Mouse (Mus musculus): ENCODE measurements around the gene 4930467E23Rik. TPM values are rescaled to one million over a fixed set of nuclear protein-coding genes. Genes with fewer than 3 reads are reported as not detected.
"Not testable (repeated sequence)": the region's sequence is repeated elsewhere in the genome, so short reads cannot be mapped to it uniquely, and the experiment has no call there.

Gene 4930467E23Rik
- total and polyA plus RNA-seq, 2 experiments from 2014 or later = not detected

DNA sequence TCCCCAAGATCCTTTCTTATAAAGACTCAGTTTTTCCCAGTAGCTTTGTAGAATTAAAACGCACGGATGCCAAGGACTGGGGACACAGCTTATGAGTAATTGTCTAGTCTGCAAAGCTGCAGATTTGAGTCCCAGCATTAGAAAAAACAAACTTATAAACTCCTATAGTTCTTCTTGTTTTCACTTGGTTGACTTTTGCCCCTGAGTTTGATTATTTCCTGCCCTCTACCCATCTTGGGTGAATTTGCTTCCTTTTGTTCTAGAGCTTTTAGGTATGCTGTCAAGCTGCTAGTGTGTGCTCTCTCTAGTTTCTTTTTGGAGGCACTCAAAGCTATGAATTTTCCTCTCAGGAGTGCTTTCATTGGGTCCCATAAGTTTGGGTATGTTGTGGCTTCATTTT lies 14.9 kb upstream of the 4930467E23Rik start:
- H3K9ac ChIP-seq (replicated peaks; ENCODE audit: low read depth, low read length); ATAC-seq (ENCODE audit: insufficient read depth, low read depth); H3K27ac ChIP-seq (ENCODE audit: low read depth); H3K9me3 ChIP-seq (replicated peaks; ENCODE audit: control insufficient read depth, low read length); H3K36me3 ChIP-seq (replicated peaks; ENCODE audit: control insufficient read depth, insufficient read depth, low read length); H3K27me3 ChIP-seq (ENCODE audit: control insufficient read depth, insufficient read depth, low read length); H3K4me2 ChIP-seq (ENCODE audit: low read depth, low read length); DNase-seq (ENCODE audit: low spot score); H3K4me3 ChIP-seq (ENCODE audit: low read depth, low read length); H3K4me1 ChIP-seq (ENCODE audit: control insufficient read depth, insufficient read depth): not testable (repeated sequence)
- WGBS = 83% methylated on average over 2 of the region's 2 CpGs

DNA sequence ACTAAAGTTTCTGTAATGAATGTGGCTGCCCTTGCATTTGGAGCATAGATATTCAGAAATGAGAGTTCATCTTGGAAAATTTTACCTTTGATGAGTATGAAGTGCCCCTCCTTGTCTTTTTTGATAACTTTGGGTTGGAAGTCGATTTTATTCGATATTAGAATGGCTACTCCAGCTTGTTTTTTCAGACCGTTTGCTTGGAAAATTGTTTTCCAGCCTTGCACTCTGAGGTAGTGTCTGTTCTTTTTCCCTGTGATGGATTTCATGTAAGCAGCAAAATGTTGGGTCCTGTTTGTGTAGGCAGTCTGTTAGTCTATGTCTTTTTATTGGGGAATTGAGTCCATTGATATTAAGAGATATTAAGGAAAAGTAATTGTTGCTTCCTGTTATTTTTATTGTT lies 14.1 kb upstream of the 4930467E23Rik start:
- H3K9me3 ChIP-seq (replicated peaks; ENCODE audit: control insufficient read depth, low read length); H3K4me1 ChIP-seq (ENCODE audit: control insufficient read depth, insufficient read depth); H3K27ac ChIP-seq (ENCODE audit: low read depth); DNase-seq (ENCODE audit: low spot score); ATAC-seq (ENCODE audit: insufficient read depth, low read depth); H3K27me3 ChIP-seq (ENCODE audit: control insufficient read depth, insufficient read depth, low read length); H3K4me2 ChIP-seq (ENCODE audit: low read depth, low read length); H3K36me3 ChIP-seq (replicated peaks; ENCODE audit: control insufficient read depth, insufficient read depth, low read length); H3K9ac ChIP-seq (replicated peaks; ENCODE audit: low read depth, low read length); H3K4me3 ChIP-seq (ENCODE audit: low read depth, low read length): not testable (repeated sequence)
- 62% methylated on average over 3 of the region's 3 CpGs for WGBS

DNA sequence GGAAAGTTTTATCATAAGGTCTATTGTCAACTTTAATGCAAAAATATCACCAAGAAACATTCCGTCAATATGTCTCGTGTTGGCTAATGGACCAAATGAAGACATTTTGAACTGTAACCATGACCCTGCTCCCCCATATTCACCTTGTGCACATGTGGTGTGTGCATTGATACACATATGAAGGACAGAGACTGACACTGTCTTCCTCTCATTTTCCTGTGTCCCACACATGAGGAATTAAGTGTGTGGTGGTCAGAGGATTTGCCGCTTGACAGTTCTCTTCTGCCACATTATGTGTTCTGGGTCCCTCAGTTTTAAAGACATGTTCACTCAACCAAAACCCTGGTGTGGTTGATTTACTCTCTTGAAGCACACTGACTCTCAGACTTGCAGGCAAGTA lies 11.5 kb upstream of the 4930467E23Rik start:
- not testable (repeated sequence) for H3K27ac ChIP-seq (ENCODE audit: low read depth); H3K27me3 ChIP-seq (ENCODE audit: control insufficient read depth, insufficient read depth, low read length); H3K4me1 ChIP-seq (ENCODE audit: control insufficient read depth, insufficient read depth); H3K4me2 ChIP-seq (ENCODE audit: low read depth, low read length); DNase-seq (ENCODE audit: low spot score); H3K9ac ChIP-seq (replicated peaks; ENCODE audit: low read depth, low read length); ATAC-seq (ENCODE audit: insufficient read depth, low read depth); H3K9me3 ChIP-seq (replicated peaks; ENCODE audit: control insufficient read depth, low read length); H3K36me3 ChIP-seq (replicated peaks; ENCODE audit: control insufficient read depth, insufficient read depth, low read length); H3K4me3 ChIP-seq (ENCODE audit: low read depth, low read length)
- WGBS = 83% methylated on average over 3 of the region's 3 CpGs

DNA sequence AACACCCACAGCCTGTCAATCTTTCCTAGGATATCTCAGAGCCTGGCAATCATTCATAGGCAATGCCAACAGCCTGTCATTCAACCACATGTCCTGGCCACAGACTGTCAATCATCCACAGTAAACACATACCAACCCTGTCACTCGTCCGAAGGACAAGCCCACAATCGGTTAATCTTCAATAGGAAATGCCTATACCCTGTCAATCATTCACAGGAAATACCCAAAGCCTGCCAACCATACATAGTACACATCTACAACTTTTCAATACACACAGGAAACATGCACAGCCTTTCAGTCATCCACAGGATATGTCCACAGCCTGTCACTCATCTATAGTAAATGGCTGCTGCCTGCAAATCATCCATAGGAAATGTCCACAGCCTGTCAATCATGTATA lies 9.9 kb upstream of the 4930467E23Rik start:
- ATAC-seq (ENCODE audit: insufficient read depth, low read depth); H3K36me3 ChIP-seq (replicated peaks; ENCODE audit: control insufficient read depth, insufficient read depth, low read length); H3K9me3 ChIP-seq (replicated peaks; ENCODE audit: control insufficient read depth, low read length); H3K27ac ChIP-seq (ENCODE audit: low read depth); H3K9ac ChIP-seq (replicated peaks; ENCODE audit: low read depth, low read length); H3K4me3 ChIP-seq (ENCODE audit: low read depth, low read length); H3K4me1 ChIP-seq (ENCODE audit: control insufficient read depth, insufficient read depth); DNase-seq (ENCODE audit: low spot score); H3K27me3 ChIP-seq (ENCODE audit: control insufficient read depth, insufficient read depth, low read length); H3K4me2 ChIP-seq (ENCODE audit: low read depth, low read length): not testable (repeated sequence)
- WGBS = 62% methylated on average over 3 of the region's 3 CpGs

DNA sequence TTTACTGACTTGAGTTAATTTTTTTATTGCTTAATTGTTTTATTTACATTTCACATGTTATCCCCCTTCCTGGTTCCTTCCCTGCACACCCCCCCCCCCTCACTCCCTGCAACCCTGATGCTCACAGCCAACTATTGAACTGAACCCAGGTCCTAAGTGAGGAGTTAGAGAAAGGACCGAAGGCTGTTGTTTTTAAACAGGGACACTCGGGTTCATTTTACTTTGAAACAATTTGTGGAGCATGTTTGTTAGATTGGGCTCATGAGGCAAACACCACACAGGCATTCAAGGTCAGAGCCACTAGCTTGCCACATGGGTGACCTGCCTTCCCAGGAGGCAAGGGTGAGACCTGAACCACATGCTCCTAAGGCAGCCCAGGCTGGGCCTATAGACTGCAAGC lies 4.5 kb upstream of the 4930467E23Rik start:
- not testable (repeated sequence) for H3K36me3 ChIP-seq (replicated peaks; ENCODE audit: control insufficient read depth, insufficient read depth, low read length); H3K4me3 ChIP-seq (ENCODE audit: low read depth, low read length); H3K4me1 ChIP-seq (ENCODE audit: control insufficient read depth, insufficient read depth); DNase-seq (ENCODE audit: low spot score); H3K4me2 ChIP-seq (ENCODE audit: low read depth, low read length); H3K27me3 ChIP-seq (ENCODE audit: control insufficient read depth, insufficient read depth, low read length); ATAC-seq (ENCODE audit: insufficient read depth, low read depth); H3K9me3 ChIP-seq (replicated peaks; ENCODE audit: control insufficient read depth, low read length); H3K27ac ChIP-seq (ENCODE audit: low read depth); H3K9ac ChIP-seq (replicated peaks; ENCODE audit: low read depth, low read length)
- 48% methylated on average over 2 of the region's 2 CpGs for WGBS

DNA sequence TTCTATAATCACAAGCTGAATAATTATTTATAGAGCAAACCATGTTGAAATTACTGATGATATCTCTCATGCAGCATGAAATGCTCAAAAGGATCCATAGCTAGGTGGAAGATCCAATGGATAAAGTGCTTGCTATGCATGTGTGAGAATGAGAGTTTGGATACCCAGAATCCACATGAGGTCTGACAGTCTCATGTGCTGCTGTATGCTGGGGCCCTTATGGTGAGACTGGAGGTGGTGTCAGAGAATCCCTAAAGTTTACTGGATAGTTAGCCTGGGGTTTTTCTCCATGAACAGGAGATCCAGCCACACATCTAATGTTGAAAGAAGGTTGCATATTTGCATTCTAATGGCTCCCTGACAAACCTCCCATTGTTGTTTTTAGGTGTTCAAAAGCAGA lies 22.4 kb downstream of the 4930467E23Rik start:
- H3K27ac ChIP-seq (ENCODE audit: low read depth); H3K4me3 ChIP-seq (ENCODE audit: low read depth, low read length); H3K4me1 ChIP-seq (ENCODE audit: control insufficient read depth, insufficient read depth); DNase-seq (ENCODE audit: low spot score); H3K9ac ChIP-seq (replicated peaks; ENCODE audit: low read depth, low read length); H3K36me3 ChIP-seq (replicated peaks; ENCODE audit: control insufficient read depth, insufficient read depth, low read length); H3K9me3 ChIP-seq (replicated peaks; ENCODE audit: control insufficient read depth, low read length); H3K4me2 ChIP-seq (ENCODE audit: low read depth, low read length); H3K27me3 ChIP-seq (ENCODE audit: control insufficient read depth, insufficient read depth, low read length); ATAC-seq (ENCODE audit: insufficient read depth, low read depth): not testable (repeated sequence)

DNA sequence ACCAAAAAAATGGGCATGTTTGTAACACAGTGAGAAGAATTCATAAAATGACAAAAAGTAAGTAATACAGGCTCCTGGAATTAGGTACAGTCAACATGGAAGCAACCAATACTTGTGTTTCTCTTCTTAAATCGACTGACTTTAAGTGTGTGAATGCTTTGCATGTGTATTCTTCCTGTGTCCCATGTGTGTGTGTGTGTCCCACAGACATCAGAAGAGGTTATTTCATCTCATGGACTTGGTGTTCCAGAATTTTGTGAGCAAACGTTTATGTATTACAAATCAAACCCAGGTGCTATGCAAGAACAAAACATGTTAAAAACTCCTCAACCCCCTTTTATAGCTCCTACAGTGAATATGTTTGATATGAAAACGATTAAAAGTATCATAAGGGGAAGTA lies 24.8 kb downstream of the 4930467E23Rik start:
- not testable (repeated sequence) for ATAC-seq (ENCODE audit: insufficient read depth, low read depth); DNase-seq (ENCODE audit: low spot score); H3K9ac ChIP-seq (replicated peaks; ENCODE audit: low read depth, low read length); H3K4me3 ChIP-seq (ENCODE audit: low read depth, low read length); H3K27ac ChIP-seq (ENCODE audit: low read depth); H3K27me3 ChIP-seq (ENCODE audit: control insufficient read depth, insufficient read depth, low read length); H3K9me3 ChIP-seq (replicated peaks; ENCODE audit: control insufficient read depth, low read length); H3K36me3 ChIP-seq (replicated peaks; ENCODE audit: control insufficient read depth, insufficient read depth, low read length); H3K4me1 ChIP-seq (ENCODE audit: control insufficient read depth, insufficient read depth); H3K4me2 ChIP-seq (ENCODE audit: low read depth, low read length)
- 51% methylated on average over 2 of the region's 3 CpGs for WGBS

DNA sequence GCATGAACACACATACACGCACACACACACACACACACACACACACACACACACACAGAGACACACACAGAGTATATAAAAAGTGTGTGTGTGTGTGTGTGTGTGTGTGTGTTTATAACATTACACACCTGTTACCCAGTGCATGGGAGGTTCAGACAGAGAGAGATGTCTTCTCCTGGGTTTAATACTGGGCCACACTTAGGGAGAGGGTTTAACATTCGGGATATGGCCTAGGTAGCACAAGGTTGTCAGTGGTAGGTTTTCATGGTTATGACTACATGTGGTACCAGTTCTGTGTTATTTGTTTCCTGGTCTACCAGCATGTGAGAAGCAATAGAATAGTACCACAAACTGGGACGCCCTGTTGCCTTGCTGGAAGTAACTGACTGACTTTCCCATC lies 25.6 kb downstream of the 4930467E23Rik start:
- not testable (repeated sequence) for ATAC-seq (ENCODE audit: insufficient read depth, low read depth); H3K9me3 ChIP-seq (replicated peaks; ENCODE audit: control insufficient read depth, low read length); DNase-seq (ENCODE audit: low spot score); H3K4me3 ChIP-seq (ENCODE audit: low read depth, low read length); H3K27ac ChIP-seq (ENCODE audit: low read depth); H3K4me1 ChIP-seq (ENCODE audit: control insufficient read depth, insufficient read depth); H3K9ac ChIP-seq (replicated peaks; ENCODE audit: low read depth, low read length); H3K4me2 ChIP-seq (ENCODE audit: low read depth, low read length); H3K36me3 ChIP-seq (replicated peaks; ENCODE audit: control insufficient read depth, insufficient read depth, low read length); H3K27me3 ChIP-seq (ENCODE audit: control insufficient read depth, insufficient read depth, low read length)
- WGBS = 61% methylated on average over 3 of the region's 3 CpGs

DNA sequence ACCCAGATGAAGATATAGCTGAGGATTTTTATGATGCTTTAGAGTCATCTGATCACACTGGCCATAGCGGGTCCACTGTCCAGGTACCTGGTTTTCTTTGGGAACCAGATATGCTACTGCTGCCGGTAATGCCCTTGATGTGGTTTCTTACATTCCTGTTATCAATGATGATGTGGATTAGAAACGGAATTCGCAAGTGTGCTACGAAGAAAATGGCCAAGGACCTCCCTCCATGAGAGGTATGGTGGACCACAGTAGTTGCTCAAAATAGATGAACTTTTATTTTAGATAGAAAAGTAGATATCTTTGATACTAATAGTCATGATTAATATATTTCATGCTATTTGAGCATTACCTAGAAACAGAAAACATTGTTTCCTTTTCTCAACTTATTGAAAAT lies 32.3 kb downstream of the 4930467E23Rik start:
- not testable (repeated sequence) for H3K4me2 ChIP-seq (ENCODE audit: low read depth, low read length); H3K4me3 ChIP-seq (ENCODE audit: low read depth, low read length); DNase-seq (ENCODE audit: low spot score); H3K27me3 ChIP-seq (ENCODE audit: control insufficient read depth, insufficient read depth, low read length); H3K9ac ChIP-seq (replicated peaks; ENCODE audit: low read depth, low read length); H3K36me3 ChIP-seq (replicated peaks; ENCODE audit: control insufficient read depth, insufficient read depth, low read length); H3K9me3 ChIP-seq (replicated peaks; ENCODE audit: control insufficient read depth, low read length); ATAC-seq (ENCODE audit: insufficient read depth, low read depth); H3K27ac ChIP-seq (ENCODE audit: low read depth); H3K4me1 ChIP-seq (ENCODE audit: control insufficient read depth, insufficient read depth)
- WGBS = 72% methylated on average over 5 of the region's 5 CpGs
